Mouse (Mus musculus) gastrocnemius, adult 2 months (tissue): ENCODE results near the gene Usp46. TPM values are rescaled to one million over a fixed set of nuclear protein-coding genes. Genes with fewer than 3 reads are reported as not detected.

Experiments used
- DNase-seq: peaks from one replicate; pipeline ENCODE4 v3.0.0; 2022
- H3K27ac ChIP-seq: fragments of 200-600 bp; 2 replicates; pipeline ENCODE4 v1.8.1; 2022; ENCODE audit warnings: mild to moderate bottlenecking
- H3K4me3 ChIP-seq: fragments of 200-600 bp; 2 replicates; pipeline ENCODE4 v1.8.1; 2022; ENCODE audit warnings: mild to moderate bottlenecking, moderate library complexity
- CTCF ChIP-seq: fragments of 200-600 bp; IDR thresholded peaks from 2 replicates; pipeline ENCODE4 v1.8.1; 2022; ENCODE audit warnings: antibody characterized with exemption, mild to moderate bottlenecking, moderate library complexity
- intact Hi-C: fragments of 180-260 bp; cut with DNase I; formaldehyde crosslinking; loops from one replicate; pipeline ENCODE4 v1.15.1; 2025
- total RNA-seq, 2 experiments: library from RNA; stranded (reverse); gene quantifications; 2 replicates each; pipeline ENCODE4 v1.2.3; 2021

Gene Usp46
- total RNA-seq, 2 experiments from 2014 or later, result 12.2 to 19.1 TPM

DNA sequence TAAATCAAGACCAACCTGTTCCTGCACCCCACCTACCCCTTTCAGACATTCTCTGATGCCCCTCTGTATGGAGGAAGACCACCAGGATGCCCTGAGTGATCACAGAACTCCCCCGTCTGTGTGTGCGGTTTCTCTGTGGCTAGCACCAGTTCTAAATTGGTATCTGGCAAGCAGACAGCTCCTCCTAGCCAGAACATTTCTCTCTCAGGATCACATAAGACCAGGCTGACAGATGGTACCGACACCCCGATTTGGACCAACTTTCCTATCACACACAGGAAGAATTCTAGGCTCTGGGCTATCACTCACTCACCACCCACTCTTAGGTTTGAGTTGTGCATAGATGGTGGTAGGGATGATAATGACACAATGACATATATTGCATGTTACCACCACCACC is 113.2 kb downstream of the Usp46 start:
- intact Hi-C loops, result no loop called here
- Histone ChIP-seq H3K27ac (no peak overlapping the region), H3K4me3 (no peak overlapping the region)
- DNase-seq, result no peak
- no peak for TF ChIP-seq CTCF

DNA sequence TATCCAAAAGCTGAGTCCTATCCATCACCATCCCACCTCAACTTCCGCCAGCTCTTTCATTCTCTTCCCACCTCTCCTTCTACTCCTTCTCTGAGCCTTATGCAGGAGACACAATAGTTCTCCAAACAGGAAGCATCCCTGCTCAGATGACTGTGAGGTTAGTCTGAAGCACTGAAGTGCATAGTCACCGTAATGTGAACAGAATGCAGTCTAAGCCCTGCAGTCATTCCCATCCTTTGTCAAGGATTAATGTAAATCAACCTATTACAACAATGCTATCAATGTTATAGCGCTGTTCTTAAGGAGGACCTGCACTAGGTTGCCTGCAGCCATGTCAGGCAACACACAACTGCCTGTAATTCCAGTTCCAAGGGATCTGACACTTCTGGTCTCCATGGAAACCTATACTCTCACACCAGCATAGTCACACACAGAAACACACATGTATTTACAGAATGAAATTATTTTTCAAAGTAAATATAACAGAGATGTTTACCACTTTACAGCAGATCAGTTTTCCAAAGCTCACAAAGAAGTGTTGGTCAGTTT is 115.1 kb downstream of the Usp46 start:
- no peak for DNase-seq
- TF ChIP-seq CTCF, result no peak
- intact Hi-C loops, result no loop called here
- no peak overlapping the region for H3K27ac ChIP-seq
- no peak overlapping the region for H3K4me3 ChIP-seq

DNA sequence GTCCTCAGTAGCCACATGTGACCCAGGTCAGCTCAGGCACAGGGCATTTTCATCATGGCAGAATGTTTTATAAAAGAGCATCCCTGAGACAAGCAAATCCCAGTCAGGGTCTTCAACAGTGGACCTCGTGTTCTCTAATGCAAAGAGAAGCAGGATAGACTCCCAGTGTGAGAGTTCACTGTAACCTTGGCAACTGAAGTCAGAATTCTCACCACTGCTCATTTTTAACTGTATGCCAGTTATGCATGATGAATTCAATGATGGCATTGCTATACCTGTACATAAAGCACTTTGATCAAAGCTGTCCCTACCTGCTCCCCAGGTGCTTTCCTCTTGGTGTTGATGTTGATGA is 116.6 kb downstream of the Usp46 start:
- no peak overlapping the region for H3K27ac ChIP-seq
- no peak overlapping the region for H3K4me3 ChIP-seq
- no peak for TF ChIP-seq CTCF
- intact Hi-C loops, result no loop called here
- no peak for DNase-seq

DNA sequence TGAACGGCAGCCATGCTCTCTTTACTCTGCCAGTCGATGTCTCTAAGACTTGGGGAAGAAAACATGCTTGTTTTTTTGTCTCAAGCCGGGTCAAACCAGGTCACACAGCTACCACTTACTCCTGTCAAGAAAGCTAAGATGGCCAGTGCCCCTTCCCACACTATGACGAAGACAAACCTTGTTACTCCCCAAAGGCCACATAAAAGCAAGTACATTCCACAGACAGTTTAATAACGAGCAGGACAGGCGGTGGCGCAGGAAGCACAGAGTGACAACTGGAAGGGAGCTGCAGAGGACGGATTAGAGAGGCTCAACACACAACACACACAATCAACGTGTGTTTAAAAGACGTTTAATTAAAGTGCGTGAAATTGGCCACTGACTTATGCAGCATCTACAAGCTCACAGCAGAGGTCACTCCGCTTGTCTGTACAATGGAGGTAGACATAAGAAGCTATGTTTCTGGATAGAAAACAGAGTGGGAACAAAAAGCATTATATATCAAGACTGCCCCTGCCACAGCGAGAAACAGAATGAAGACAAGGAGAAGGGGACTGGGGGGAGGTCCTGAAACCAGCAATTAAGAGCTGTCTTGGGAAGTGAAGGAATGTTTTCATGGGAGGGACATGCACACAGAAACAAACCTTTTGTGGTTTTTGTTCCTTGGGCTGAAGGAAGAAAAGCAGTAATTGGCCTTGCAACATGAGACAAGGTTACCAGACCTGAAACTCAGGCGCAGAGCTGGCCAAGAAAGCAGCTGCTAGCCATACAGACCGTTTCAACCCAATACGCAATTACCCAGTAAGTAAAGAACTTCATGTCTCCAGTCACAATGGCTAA is 117.2 kb downstream of the Usp46 start:
- intact Hi-C loops, result no loop called here

More for the DNA sequence above, 117.2 kb downstream of the Usp46 start:
- DNase-seq, result no peak
- TF ChIP-seq CTCF, result no peak
- Histone ChIP-seq H3K27ac (no peak overlapping the region), H3K4me3 (no peak overlapping the region)

Other genes with a start within 250 kb of the Usp46 start
- 1 to 10 TPM; 2.0 to 5.4 TPM for gene Rasl11b, start 126.9 kb upstream of the Usp46 start, total RNA-seq